Mouse (Mus musculus) E14TG2a.4 (cell line): ENCODE measurements around the gene 4932414N04Rik.

ENCODE experiments used
- CTCF ChIP-seq: conservative IDR thresholded peaks from 2 replicates; pipeline ENCODE4 v1.5.1; 2014; ENCODE audit warnings: low read length
- NANOG ChIP-seq: IDR thresholded peaks from 2 replicates; pipeline ENCODE4 v1.6.1; 2014; ENCODE audit warnings: borderline replicate concordance, low read length, mixed read lengths

DNA sequence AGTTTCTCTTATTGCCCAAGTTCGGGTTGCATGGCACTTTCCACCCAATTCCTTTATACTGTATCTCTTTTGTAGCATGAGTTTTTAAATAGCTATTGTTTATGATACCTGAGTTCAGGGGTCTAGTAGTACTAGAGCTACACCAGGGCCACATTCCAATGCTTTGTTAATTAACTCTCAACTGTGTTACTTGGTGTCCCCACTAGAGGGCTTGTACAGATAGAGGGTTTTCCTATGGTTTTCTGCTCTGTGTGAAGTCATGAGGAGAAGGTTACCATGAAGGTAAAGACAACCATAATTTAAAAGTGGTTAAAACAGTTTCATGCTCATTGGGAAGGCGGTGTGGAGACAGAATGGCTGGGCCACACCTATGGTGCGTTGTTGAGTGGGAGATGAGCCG, 88.3 kb downstream of the 4932414N04Rik start:
- peak; percentile 65 for TF ChIP-seq CTCF
- TF ChIP-seq NANOG, result no peak
